Mouse (Mus musculus) forebrain, embryonic 11.5 days (tissue): ENCODE measurements at regions not wholly inside any gene's neighbourhood (a gene's known extent, or its start where the extent isn't known, plus 50 kb on each side); places are given as distances from the start of the nearest gene placed in this dataset.

ENCODE experiments used
- ATAC-seq: fragments of 200-750 bp; cut with Nextera tagmentation; replicated peaks from 2 replicates; pipeline ENCODE4 v1.8.0; 2017; ENCODE audit warnings: moderate TSS enrichment; ENCODE audit not compliant: low FRiP score
- DNase-seq: peaks from one replicate; pipeline ENCODE4 v3.0.0-alpha.2; 2017; ENCODE audit warnings: low spot score
- H3K27ac ChIP-seq: fragments of 300-500 bp; sonication (generic); 2 replicates; pipeline ENCODE4 v1.5.1; 2014; ENCODE audit warnings: low read depth, low read length
- H3K27me3 ChIP-seq: fragments of 300-500 bp; sonication (generic); 2 replicates; pipeline ENCODE4 v1.6.1; 2014; ENCODE audit warnings: mild to moderate bottlenecking, low read length, mixed read lengths; ENCODE audit not compliant: control insufficient read depth, insufficient read depth
- H3K36me3 ChIP-seq: fragments of 300-500 bp; sonication (generic); 2 replicates; pipeline ENCODE4 v1.6.1; 2014; ENCODE audit warnings: mild to moderate bottlenecking, low read length, moderate library complexity, mixed read lengths; ENCODE audit not compliant: control insufficient read depth, insufficient read depth
- H3K4me1 ChIP-seq: fragments of 300-500 bp; sonication (generic); replicated peaks from 2 replicates; pipeline ENCODE4 v1.6.1; 2014; ENCODE audit warnings: low read length, mixed read lengths; ENCODE audit not compliant: control insufficient read depth, insufficient read depth
- H3K4me2 ChIP-seq: fragments of 300-500 bp; sonication (generic); 2 replicates; pipeline ENCODE4 v1.6.1; 2014; ENCODE audit warnings: low read depth, mild to moderate bottlenecking, low read length, moderate library complexity, mixed read lengths; ENCODE audit not compliant: severe bottlenecking
- H3K4me3 ChIP-seq: fragments of 300-500 bp; sonication (generic); 2 replicates; pipeline ENCODE4 v1.5.1; 2014; ENCODE audit warnings: low read depth, low read length
- H3K9ac ChIP-seq: fragments of 300-500 bp; sonication (generic); 2 replicates; pipeline ENCODE4 v1.6.1; 2014; ENCODE audit warnings: low read length
- H3K9me3 ChIP-seq: fragments of 300-500 bp; sonication (generic); 2 replicates; pipeline ENCODE4 v1.6.1; 2016; ENCODE audit warnings: low read length, mixed read lengths; ENCODE audit not compliant: control insufficient read depth
- WGBS: fragments of 180-500 bp; shearing (Covaris S2); extraction: QIAGEN DNeasy Blood & Tissue Kit; methylation state at CpG from one replicate; pipeline ENCODE4 v1.1.7; 2014; 5-methylcytosine and 5-hydroxymethylcytosine counted together

DNA sequence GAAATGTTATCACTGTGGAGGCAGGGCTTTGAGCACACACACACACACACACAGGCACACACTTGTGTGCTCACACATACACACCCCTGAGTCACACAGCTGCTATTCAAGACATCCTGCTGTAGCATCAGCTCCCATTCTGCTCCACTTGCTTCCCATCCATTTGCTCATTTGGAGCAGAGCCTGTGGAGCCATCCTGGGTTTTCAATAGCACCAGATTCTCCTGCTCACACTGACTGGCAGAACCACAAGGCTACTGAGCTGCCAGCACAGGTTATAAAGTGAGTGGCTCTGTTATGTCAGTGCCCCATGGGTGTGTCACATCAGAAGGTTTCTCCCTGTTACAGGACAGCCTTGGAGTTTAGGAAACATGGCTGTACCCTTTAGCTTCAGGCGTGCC is 273.7 kb downstream of the Fzd1 start:
- no peak overlapping the region for H3K9ac ChIP-seq
- H3K9me3 ChIP-seq, result no peaks in the 10 kb centered on the region
- ATAC-seq, result no peak
- no peak overlapping the region for H3K4me3 ChIP-seq
- peaks cover 3% of the 10 kb centered on the region; the same call in 1 of the 2 replicates for H3K4me1 ChIP-seq
- no peak overlapping the region for H3K27ac ChIP-seq
- no peaks in the 10 kb centered on the region for H3K27me3 ChIP-seq
- 87% methylated on average over 1 of the region's 1 CpGs for WGBS
- no peak for DNase-seq
- H3K36me3 ChIP-seq, result no peaks in the 10 kb centered on the region
- H3K4me2 ChIP-seq, result no peak overlapping the region

- H3K4me2 ChIP-seq, result no peak overlapping the region
- no peaks in the 10 kb centered on the region for H3K9me3 ChIP-seq
- WGBS, result 90% methylated on average over 2 of the region's 2 CpGs
- DNase-seq (no peak), ATAC-seq (no peak)
- H3K36me3 ChIP-seq, result no peaks in the 10 kb centered on the region
- no peak overlapping the region for H3K27ac ChIP-seq
- no peaks in the 10 kb centered on the region for H3K27me3 ChIP-seq
- no peaks in the 10 kb centered on the region for H3K4me1 ChIP-seq
- no peak overlapping the region for H3K4me3 ChIP-seq
- no peak overlapping the region for H3K9ac ChIP-seq
Observed at GRCm38 (mm10) chr5:4474255-4474654, 282.1 kb downstream of the Mterf1b start.
